Mouse (Mus musculus) naive thymus-derived CD4-positive, alpha-beta T cell, adult 2 months (primary cell): ENCODE measurements around the gene Gm20388.
A peak's percentile ranks its signal among the peaks of the same experiment; 100 is the strongest.

Experiments
- DNase-seq: peaks from one replicate; pipeline ENCODE4 v3.0.0-alpha.2; 2011; ENCODE audit warnings: low read depth

Gene Gm20388

DNA sequence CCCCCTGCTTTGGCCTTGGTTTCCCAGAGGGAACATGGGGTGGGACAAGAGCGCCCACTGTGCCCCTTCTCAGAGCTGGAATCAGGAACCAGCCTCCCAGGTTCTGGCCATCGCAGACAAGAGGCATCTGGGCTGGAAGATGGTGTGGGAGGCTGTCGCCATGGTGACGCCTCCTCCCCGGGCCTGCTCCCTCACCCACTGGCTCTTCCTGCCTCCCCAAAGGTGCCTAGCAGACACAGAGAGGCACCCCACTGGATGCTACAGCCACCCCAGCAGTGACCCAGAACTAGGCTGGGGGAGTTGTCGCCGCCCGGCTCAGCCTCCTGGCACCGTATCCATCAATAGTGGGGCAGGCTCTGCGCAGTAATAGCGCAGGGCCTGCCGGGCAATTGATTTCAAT is 530.1 kb downstream of the Gm20388 start:
- DNase-seq, result no peak

DNA sequence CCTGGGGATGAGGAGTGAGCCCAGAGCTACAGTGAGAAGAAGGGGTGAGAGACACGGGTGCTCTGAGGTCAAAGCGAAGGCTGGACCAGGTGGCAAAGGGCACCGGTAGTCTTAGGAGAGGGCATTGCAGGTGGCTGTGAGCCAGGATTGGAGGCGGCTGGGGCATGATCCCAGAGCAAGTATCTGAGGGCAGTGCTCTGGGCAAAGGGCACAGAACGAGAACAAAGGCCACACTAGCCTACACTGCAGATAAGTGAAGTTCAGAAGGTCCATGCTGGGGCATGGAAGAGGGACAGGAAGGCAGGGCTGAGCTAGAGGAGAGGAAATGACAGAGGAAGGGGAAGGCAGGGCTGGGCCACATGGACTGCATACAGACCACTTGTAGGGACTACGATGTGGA is 531.0 kb downstream of the Gm20388 start:
- DNase-seq, result no peak

DNA sequence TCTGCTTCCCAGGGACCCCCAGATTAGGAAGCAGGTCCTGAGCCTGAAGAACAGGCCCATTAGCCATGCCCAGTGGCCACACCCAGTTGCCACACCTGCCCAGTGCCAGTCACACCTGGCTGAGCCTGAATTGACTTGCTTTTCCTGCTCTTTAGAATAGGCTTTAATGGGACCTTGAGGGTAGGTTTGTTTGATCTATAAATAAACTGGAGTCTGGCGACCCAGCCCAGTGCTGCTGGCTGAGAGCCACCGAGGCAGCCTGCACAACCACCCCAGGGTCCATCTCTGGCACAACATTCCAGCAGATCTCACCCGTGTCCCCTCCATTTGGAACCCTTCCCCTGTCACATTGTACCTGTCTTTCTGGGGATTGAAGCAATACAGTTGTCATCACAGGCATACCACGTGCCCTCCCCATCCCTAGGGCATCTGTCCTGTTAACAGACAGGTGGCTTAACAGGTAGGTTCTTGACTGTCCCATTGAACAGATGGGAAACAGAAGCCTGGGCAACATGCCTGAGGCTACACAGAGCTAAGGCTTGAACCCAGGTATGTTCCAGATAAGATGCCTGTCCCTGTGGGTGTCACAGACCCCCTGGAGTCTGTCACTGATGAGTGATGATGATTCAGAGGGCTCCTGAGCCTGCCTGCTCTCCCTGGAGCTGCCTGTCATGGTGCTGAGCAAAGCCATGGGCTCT is 531.8 kb downstream of the Gm20388 start:
- DNase-seq, result no peak

DNA sequence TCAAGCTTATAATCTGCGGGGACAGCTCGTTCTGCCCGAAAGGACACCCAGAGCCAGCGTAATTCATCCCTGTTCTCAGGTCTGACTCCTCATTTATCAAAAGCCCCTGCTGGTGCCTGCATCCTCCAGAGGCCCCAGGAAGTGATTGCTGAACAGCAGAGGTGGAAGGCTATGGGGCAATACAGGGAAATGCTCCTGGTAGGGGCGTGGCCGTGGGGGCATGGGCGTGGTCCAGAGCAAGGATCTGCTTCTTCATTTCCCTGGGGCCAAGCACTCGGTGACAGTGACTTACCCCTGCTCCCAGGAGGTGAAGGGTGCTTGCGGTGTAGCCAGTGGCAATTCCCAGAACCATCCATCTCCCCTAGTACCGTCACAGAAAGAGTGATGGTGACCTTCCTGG is 534.6 kb downstream of the Gm20388 start:
- no peak for DNase-seq

DNA sequence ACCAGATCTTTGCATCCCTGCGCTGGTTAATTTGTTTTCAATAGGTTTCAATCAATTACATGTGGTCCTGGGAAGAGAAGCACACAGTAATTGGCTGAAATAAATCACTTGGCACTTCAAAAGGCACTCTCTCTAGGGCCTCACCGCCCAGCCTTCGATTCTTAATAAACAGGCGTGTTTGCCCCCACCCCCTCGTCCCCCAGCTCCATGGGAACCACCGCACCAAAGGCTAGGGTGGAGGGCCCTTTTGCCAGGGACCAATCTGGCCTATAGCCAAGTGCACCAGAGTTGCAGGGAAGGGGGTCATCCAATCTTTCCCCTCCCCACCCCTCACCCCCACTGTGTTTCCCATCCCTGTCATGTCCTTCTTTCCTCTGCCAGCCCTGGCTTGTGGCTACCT is 537.5 kb downstream of the Gm20388 start:
- no peak for DNase-seq

DNA sequence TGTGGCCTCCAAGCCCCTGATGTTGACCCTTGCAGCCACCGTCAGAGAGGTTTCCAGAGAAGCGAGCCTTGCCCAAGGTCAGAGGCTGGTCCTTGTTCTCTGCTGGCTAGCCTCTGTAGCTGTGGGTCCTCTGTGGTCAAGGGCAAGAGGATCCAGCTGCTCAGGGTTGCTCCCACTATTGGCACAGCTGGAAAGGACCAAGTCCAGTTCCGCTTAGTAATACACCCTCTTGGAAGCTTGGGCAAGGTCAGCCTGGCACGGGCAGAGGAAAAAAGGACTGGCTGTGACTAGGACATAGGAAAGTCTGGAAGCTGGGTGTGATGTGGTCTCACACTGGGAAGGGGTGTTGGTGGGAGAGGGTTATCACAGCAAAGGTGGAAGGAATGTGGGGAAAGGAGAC is 538.5 kb downstream of the Gm20388 start:
- DNase-seq, result no peak

DNA sequence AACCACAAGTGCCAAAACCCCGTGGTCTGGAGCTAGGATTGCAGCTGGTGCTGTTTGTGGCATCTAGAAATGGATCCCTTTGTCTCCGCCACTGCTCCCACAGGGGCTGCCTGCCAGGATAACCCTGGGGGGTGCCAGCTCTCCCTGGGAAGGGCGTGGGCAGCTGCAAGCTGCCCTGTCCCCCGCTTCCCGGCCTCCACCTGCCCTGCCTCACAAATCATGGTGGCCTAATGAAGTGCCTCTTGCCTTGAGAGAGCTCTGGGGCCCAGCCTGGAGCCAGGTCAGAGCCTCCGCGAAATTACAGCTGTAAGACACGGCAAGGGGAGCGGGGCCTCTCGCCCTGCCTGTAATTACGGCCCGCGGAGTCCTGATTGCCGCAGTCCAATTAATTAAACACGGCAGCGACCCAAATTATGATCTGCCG is 539.0 kb downstream of the Gm20388 start:
- no peak for DNase-seq

DNA sequence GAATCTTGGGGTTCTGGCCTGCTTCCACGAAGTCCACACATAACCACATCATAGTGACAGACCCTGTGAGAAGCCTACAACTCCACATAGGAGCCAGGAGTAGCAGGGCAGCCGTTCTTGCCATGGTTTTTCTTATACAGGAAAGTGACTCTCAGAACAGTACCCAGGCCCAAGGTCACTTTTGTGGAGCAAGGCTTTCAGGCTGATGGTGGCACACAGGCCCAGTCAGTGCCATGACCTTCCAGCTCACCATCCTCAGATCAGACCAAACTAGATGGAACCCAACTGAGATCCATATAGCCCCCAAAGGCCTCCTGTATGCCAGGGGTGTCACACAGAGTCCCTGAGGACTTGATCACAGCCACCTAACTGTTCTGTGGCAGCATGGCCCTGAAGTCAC is 541.5 kb downstream of the Gm20388 start:
- no peak for DNase-seq

DNA sequence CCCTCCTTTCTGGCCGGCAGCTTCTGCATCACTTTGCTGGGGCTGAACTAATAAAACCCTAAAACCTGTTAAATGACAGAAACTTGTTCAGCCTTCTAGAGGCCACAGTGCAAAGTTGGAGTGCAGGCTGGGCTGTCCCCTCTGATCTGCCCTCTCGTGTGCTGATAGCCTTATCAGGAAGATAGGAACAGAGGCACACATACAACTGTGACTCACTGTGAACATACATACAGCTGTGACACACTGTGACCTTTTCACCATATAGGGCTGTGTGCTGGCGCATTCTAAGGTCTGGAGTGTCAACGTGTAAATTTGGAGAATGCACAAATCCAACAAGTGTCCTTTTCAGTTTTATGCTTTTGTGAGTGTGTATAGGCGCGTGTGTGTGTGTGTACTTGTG is 543.8 kb downstream of the Gm20388 start:
- DNase-seq, result no peak

DNA sequence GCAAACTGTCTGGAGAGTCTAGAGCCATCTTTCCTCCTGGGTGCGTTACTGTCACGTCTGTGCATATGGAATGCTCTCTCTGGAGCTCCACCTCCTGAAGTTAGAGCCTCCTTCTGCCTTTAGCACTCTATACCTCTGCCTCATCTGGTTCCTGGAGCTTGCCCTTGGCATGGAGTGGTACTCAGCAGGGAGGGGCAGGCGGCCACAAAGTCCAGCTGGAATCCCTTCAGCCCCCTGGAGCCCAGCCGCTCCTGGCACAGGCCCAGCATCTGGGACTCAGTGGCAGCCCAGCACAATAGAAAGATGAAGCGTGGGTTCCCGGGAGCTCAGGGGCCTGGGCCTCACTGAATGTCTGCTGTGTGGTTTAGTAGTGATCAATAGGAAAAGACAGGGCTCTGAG is 549.7 kb downstream of the Gm20388 start:
- DNase-seq, result no peak

DNA sequence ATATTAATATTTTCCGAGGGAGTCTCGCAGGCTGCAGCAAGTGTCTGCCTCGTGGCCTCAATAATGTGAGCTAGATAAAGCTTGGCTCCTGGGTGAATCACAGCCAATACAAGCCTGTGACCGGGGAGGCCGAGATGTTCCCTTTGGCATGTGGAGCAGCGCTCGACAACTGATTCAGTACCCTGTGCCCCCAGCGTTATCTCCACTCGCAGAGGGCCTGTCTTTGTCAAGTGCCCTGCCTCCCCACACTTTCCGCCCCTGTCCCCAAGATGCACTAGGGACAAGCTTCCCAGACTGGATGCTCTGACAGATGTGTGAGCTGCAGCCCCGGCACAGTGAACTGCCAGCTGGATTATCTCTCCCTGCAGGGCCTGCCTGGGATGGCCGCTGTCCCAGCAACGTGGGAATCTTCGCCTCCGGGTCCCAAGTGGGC is 551.5 kb downstream of the Gm20388 start:
- DNase-seq, result no peak

DNA sequence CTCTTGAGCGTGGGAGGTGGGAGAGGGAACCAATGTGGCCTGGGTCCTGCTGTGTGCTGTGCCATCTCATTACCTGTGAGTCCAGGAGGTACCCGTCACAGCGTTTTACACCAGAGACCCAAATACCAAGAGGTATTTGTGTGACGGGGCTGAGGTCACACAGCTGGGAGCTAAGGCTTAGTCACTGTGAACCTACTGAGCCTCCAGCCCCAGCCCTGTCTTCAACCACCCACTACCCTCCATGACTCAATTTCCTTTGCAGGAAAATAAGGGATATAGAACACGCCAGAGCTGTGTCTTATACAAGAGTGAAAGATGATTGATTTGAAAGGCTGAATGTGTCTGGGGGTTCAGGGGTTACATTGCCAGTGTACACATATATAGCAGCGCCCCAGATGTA is 552.0 kb downstream of the Gm20388 start:
- no peak for DNase-seq

DNA sequence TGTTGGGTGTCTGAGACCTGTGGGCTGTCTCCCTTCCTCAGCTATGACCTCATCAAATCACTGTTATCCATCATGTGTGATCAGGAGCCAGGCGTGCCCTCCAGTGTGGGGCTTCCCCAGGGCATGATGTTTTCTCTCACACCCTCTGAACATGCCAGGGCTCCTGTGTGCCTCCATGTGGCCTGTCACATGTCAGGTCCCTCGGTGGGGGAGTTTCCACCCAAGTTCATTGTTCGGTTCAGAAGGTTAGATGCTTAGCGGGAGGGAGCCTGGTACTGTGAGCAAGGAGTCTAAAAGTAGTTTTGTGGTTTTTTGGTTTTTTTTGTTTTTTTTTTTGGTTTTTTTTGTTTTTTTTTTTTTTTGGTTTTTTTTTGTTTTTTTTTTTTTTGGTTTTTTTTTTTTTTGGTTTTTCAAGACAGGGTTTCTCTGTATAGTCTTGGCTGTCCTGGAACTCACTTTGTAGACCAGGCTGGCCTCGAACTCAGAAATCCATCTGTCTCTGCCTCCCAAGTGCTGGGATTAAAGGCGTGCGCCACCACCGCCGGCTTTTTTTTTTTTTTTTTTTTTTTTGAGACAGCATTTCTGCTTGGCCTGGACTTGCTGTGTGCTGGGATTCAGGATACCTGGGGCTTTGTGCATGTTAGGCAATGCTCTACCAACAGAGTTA is 553.4 kb downstream of the Gm20388 start:
- peak; percentile 66 for DNase-seq

DNA sequence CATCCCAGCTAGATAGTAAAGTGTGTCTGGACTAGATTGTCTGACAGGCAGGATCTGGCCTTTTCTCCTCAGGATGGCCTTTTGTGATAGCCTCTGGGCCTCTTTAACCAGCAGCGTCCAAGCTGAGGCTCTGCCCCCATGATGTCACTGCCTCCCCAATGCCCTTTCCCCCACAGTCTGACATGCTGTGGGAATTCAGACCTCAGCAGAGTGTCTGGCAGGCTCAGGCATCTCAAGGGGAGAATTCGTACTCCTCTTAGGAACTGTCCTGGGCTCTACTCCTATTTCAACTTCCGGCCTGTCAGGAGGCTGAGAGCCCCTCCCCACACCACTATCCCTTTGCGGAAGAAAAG is 553.9 kb downstream of the Gm20388 start:
- no peak for DNase-seq

DNA sequence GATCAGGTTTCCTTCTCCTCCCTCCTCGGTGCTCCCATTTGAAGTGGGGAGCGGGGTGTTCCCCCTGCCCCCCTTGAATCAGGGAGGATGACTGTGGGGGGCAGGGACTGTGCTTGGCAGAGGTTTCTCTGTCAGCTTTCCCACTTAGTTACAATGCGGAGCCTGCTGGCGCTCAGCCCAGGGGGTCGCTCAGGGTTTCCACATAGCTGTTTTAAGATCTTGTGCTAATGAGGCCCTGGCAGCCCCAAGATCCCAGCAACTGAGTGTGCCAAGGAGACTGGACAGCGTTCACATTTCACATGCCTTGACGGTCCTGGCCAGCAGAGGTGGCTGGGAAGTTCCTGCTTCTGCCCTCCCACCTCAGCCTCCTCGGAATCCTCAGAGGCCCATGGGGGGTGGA is 555.1 kb downstream of the Gm20388 start:
- DNase-seq, result no peak

DNA sequence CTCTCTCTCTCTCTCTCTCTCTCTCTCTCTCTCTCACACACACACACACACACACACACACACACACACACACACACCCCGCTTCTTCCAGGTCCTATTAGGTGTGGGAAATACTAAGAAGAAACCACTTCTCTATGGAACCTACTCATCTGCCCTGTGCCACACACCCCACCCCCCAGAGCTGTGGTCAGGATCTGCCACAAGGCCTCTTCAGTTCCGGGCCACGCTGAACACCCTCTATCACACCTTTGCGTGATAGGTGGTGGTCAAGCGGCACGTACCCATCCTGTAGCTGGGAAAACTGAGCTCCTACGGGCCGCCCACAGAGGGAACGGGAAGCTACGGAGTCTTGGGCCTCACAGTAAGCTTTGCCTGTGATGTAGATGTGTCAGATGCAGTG is 555.6 kb downstream of the Gm20388 start:
- DNase-seq, result no peak

DNA sequence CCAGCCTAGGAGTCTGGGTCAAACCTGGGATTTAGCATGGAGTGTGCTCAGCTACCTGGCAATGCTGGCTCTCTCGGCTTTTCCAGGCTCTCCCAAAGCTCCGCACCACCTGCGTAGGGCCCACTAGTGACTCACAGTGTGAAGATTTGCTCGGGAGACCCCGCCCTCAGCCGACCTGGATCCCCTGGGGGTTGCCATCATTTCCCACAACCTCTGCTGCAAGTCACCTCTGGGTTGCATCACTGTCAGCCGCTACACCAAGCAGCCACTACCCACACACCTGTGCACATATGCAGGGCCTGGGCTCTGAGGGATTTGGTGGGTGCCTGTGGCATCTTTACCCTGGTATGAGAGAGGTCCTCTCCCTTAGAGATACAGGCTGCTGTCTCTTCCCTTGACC is 557.0 kb downstream of the Gm20388 start:
- DNase-seq, result no peak

DNA sequence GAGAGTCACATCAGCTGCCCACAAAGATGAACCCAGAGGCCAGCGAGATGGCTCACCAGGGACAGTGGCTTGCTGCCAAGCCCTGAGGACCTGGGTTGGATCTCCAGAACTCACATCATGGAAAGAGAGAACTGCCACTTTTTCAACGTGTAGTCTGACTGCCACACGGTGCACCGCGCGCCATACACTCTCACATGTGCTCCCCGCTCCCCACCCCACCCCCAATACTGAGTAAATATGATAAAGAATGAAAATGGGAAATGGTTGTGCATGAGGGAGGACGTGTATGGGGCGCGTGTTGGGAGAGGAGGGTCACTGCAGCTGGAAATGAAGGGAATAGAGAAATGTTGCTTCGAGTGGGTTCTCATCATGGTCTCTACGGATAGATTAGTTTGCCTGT is 559.5 kb downstream of the Gm20388 start:
- no peak for DNase-seq

DNA sequence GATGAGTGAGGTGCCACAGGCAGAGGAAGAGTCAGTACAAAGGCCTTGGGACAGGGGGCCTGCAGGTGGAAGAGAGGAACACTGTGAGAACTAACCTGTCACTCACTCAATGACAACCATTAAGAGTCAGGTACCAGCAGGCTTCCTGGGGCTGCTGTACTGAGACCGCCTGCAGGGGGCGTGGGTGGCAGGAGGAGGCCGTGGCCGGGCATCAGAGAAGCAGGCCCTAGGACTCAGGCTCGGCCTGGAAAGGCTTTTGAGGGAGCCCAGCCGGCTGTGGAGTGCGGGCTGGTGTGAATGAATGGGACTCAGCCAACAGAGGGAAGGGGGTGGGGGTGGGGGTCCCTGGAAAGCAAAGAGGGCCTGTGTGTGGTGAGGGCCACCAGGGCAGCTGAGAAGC is 560.5 kb downstream of the Gm20388 start:
- peak; percentile 58 for DNase-seq

DNA sequence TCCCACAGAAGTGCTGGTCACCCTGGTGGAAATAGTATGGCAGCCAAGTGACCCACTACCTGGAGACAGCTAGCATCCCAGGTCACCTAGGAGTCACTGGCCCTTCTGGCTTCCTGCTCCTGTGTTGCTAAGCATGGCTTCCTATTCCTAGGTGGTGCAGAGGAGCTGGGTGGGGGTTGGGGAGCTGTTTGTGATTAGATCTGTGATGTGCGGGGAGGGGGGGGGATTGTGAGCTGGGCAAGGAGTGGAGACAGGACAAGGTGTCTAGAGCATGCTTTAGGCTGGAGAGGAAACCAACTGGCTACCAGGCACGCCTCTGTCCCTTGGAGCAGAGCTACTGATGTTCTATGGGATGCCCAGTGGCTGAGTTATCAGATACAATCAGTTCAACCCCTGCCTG is 561.1 kb downstream of the Gm20388 start:
- DNase-seq, result no peak

DNA sequence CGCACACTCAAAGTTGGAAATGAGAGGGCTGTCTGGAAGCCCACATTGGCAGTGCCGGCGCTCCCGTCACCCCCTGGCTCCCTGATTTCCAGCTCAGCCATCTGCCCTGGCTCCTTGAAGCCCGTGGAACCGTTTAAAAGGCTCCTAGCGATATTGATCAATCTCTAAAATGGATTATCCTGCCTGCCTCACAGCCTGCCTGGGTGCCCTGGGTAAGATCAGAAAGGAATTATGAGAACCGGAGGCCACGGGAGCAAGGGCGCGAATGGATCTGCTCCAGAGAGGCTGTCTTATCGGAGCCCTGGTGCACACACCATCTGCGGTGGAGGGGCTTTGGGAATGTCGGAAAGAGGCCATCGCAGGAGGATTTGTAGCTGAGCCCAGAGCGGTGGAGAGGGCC is 561.6 kb downstream of the Gm20388 start:
- no peak for DNase-seq

DNA sequence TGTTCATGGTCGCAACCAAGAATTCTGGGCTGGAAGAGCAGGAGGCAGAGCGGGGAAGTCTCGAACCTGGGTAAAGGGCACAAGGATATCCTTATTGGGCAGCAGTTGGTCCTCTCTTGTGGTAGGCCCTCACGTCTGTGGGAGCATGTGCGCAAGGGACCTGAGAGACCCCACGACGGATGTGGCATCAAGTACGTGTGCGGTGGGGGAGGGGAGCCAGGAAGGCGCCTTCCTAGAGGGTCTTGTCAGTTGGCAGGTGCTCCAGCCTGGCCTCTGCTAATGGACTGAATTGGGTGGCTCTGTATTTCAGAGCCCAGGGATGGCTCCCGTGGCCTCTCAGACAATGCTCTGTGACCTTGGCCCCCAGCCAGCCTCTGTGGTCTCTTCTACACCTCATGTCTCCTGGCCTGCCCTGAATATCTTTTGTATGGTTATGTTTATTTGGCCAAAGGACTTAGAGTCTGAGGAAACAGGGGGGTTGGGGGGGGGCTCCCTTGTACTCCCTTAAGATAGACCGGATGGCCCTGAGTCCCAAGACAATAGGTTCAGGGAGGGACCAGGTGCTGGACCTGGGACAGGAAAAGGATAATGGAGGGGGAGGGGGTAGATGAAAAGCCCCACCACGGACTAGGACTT is 563.2 kb downstream of the Gm20388 start:
- no peak for DNase-seq

DNA sequence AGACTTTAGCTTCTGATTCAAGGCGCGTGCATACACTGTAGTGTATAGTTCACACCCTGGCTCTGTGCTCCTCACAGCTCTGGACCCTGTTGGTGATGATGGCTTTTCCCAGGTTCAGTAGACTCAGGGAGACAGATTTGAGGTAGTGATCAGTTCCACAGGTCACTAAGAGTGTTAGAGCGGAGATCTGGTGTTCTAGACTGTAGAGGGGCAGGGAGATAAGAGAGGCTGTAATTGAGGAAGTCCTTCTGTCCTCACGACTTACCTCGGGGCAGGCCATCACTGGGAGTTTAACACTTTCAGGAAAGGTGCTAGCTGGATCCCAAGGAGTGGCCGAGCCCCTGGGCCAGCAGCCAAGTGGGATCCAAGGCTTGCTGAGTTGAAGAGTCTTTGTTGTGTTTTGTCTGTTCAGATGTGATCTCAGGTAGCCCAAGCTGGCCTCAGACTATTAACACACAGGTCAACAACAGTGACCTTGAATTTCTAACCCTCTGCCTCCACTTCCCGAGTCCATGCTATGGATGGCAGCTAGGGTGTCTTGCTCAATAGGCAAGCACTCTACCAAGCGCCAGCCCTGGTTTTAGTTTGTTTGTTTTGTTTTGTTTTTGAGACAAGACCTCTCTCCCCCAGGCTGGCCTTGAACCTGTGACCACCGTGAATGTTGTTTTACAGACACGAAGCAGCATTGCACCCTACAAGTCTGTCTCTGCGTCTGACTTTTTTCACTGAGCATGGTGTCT is 564.0 kb downstream of the Gm20388 start:
- DNase-seq, result no peak
